ENCODE assay signal across 8 mouse cellular contexts in genomic region chr10:127189116-127189650, GRCm38 (mm10). TPM values are rescaled to one million over a fixed set of nuclear protein-coding genes. Genes with fewer than 3 reads are reported as not detected.
DNase-seq lines count a peak whose midpoint lies in the region; ATAC-seq lines count a peak whose summit lies in the region.

No protein-coding gene starts in this region.

- peaks cover 6% of the 10 kb centered on the region; the same call in 1 of the 2 replicates for H3K9me3 ChIP-seq in erythroblast, embryonic 14.5 days (ENCODE audit: control insufficient read depth, low read length)
- H3K9me3 ChIP-seq in liver, embryonic 13.5 days (replicated peaks): no peaks in the 10 kb centered on the region
- H3K9me3 ChIP-seq in neural tube, embryonic 14.5 days (ENCODE audit: control insufficient read depth, low read length): no peaks in the 10 kb centered on the region

- ATAC-seq in cerebellum, adult (ENCODE audit: insufficient number of reproducible peaks, low FRiP score, low TSS enrichment): no peak
- ATAC-seq in liver, embryonic 13.5 days (ENCODE audit: low read depth): peak; percentile 63
- peak; percentile 10 for ATAC-seq in neural tube, embryonic 14.5 days (ENCODE audit: low read depth)

- H3K9ac ChIP-seq in liver, embryonic 13.5 days: peak overlapping the region; percentile 79
- peak overlapping the region; percentile 69 for H3K9ac ChIP-seq in neural tube, embryonic 14.5 days (replicated peaks; ENCODE audit: low read depth, low read length)

- WGBS in liver, embryonic 13.5 days (ENCODE audit: insufficient replicate concordance): 1% methylated on average over 26 of the region's 26 CpGs
- WGBS in neural tube, embryonic 14.5 days: 1% methylated on average over 26 of the region's 26 CpGs

- DNase-seq in cerebellum, adult 11 months: peak; percentile 55
- peak; percentile 91 for DNase-seq in MN1 (ENCODE audit: low spot score)
- peak; percentile 55 for DNase-seq in heart, postnatal 4 days
- peak; percentile 68 for DNase-seq in liver, embryonic 13.5 days
- DNase-seq in Muller cell, postnatal 12 days (ENCODE audit: inconsistent ontology term): no peak

- H3K36me3 ChIP-seq in erythroblast, embryonic 14.5 days (ENCODE audit: control insufficient read depth): peaks cover 19% of the 10 kb centered on the region
- peaks cover 10% of the 10 kb centered on the region; the same call in 1 of the 2 replicates for H3K36me3 ChIP-seq in liver, embryonic 13.5 days
- peaks cover 11% of the 10 kb centered on the region; the same call in 1 of the 2 replicates for H3K36me3 ChIP-seq in neural tube, embryonic 14.5 days (ENCODE audit: control insufficient read depth, insufficient read depth, low read length)

- peak overlapping the region; percentile 90 for H3K27ac ChIP-seq in liver, embryonic 13.5 days
- H3K27ac ChIP-seq in neural tube, embryonic 14.5 days (ENCODE audit: low read depth, low read length): peak overlapping the region; percentile 60

- H3K4me1 ChIP-seq in erythroblast, embryonic 14.5 days (ENCODE audit: control insufficient read depth): peaks cover 65% of the 10 kb centered on the region
- H3K4me1 ChIP-seq in liver, embryonic 13.5 days (replicated peaks): peaks cover 77% of the 10 kb centered on the region
- peaks cover 27% of the 10 kb centered on the region for H3K4me1 ChIP-seq in neural tube, embryonic 14.5 days (ENCODE audit: control insufficient read depth, insufficient read depth, low read length)

- H3K27me3 ChIP-seq in erythroblast, embryonic 14.5 days (ENCODE audit: control insufficient read depth): no peaks in the 10 kb centered on the region; the same call in 1 of the 2 replicates
- peaks cover 7% of the 10 kb centered on the region for H3K27me3 ChIP-seq in liver, embryonic 13.5 days
- H3K27me3 ChIP-seq in neural tube, embryonic 14.5 days (ENCODE audit: control insufficient read depth, insufficient read depth, low read length): no peaks in the 10 kb centered on the region

- peak overlapping the region; percentile 72 for H3K4me3 ChIP-seq in erythroblast, embryonic 14.5 days (replicated peaks)
- peak overlapping the region; percentile 64 for H3K4me3 ChIP-seq in liver, embryonic 13.5 days (replicated peaks)
- H3K4me3 ChIP-seq in neural tube, embryonic 14.5 days (ENCODE audit: low read depth, low read length): peak overlapping the region; percentile 45

- H3K4me2 ChIP-seq in liver, embryonic 13.5 days: peak overlapping the region; percentile 99
- H3K4me2 ChIP-seq in neural tube, embryonic 14.5 days (ENCODE audit: low read depth, low read length): peak overlapping the region; percentile 85

RNA-seq across cellular contexts. Expression of gene Arhgef25, which starts 0.7 kb away (rescaled TPM):
- 0.47 and 0.52 TPM in 2 replicates for polyA plus RNA-seq in erythroblast, embryonic 14.5 days (2012)
- total RNA-seq in heart, postnatal 4 days (2021): 10 to 100 TPM; 19.9 to 21.0 TPM
- 8.1 and 8.2 TPM in 2 replicates for polyA plus RNA-seq in liver, embryonic 13.5 days (2015; fragmentation: Nextera tagmentation; extraction: Ambion mirVana)
- 24.2 and 31.0 TPM in 2 replicates for polyA plus RNA-seq in neural tube, embryonic 14.5 days (2014; fragmentation: Nextera tagmentation; extraction: Ambion mirVana)

RNA-seq across cellular contexts. Expression of gene Dtx3, which starts 6.3 kb away (rescaled TPM):
- polyA plus RNA-seq in erythroblast, embryonic 14.5 days (2012): 11.1 and 11.5 TPM in 2 replicates
- total RNA-seq in heart, postnatal 4 days (2021): 10 to 100 TPM; 50.0 to 53.8 TPM
- 16.8 and 19.3 TPM in 2 replicates for polyA plus RNA-seq in liver, embryonic 13.5 days (2015; fragmentation: Nextera tagmentation; extraction: Ambion mirVana)
- 224 and 231 TPM in 2 replicates for polyA plus RNA-seq in neural tube, embryonic 14.5 days (2014; fragmentation: Nextera tagmentation; extraction: Ambion mirVana)

RNA-seq across cellular contexts. Expression of gene Slc26a10, which starts 8.7 kb away (rescaled TPM):
- polyA plus RNA-seq in erythroblast, embryonic 14.5 days (2012): not detected in 2 replicates
- 10 to 100 TPM; 25.7 to 31.8 TPM for total RNA-seq in heart, postnatal 4 days (2021)
- 1.8 and 2.1 TPM in 2 replicates for polyA plus RNA-seq in liver, embryonic 13.5 days (2015; fragmentation: Nextera tagmentation; extraction: Ambion mirVana)
- polyA plus RNA-seq in neural tube, embryonic 14.5 days (2014; fragmentation: Nextera tagmentation; extraction: Ambion mirVana): 0.80 and 1.3 TPM in 2 replicates

RNA-seq across cellular contexts. Expression of gene Pip4k2c, which starts 22.2 kb away (rescaled TPM):
- 9.5 and 10.2 TPM in 2 replicates for polyA plus RNA-seq in erythroblast, embryonic 14.5 days (2012)
- total RNA-seq in heart, postnatal 4 days (2021): 10 to 100 TPM; 25.7 to 26.6 TPM
- 39.8 and 45.8 TPM in 2 replicates for polyA plus RNA-seq in liver, embryonic 13.5 days (2015; fragmentation: Nextera tagmentation; extraction: Ambion mirVana)
- 15.5 and 18.1 TPM in 2 replicates for polyA plus RNA-seq in neural tube, embryonic 14.5 days (2014; fragmentation: Nextera tagmentation; extraction: Ambion mirVana)

RNA-seq across cellular contexts. Expression of gene B4galnt1, which starts 24.2 kb away (rescaled TPM):
- polyA plus RNA-seq in erythroblast, embryonic 14.5 days (2012): 0.56 and 1.0 TPM in 2 replicates
- 1 to 10 TPM; 2.2 to 2.7 TPM for total RNA-seq in heart, postnatal 4 days (2021)
- 9.3 and 11.0 TPM in 2 replicates for polyA plus RNA-seq in liver, embryonic 13.5 days (2015; fragmentation: Nextera tagmentation; extraction: Ambion mirVana)
- 79.3 and 93.4 TPM in 2 replicates for polyA plus RNA-seq in neural tube, embryonic 14.5 days (2014; fragmentation: Nextera tagmentation; extraction: Ambion mirVana)

Comparison
In these comparisons a context has a peak if more than half of its experiments do, and no peak if none do; other contexts are left out.
1. RNA of gene Dtx3, which starts 6.3 kb away (polyA plus RNA-seq): 224 to 231 TPM in neural tube, embryonic 14.5 days; 16.8 to 19.3 TPM in liver, embryonic 13.5 days and 11.1 to 11.5 TPM in erythroblast, embryonic 14.5 days; every median in the first group is over 10 times any median in the second.
2. Peak in every context shown above with its lines, with median percentiles within 50 percentile points of each other: H3K4me3 ChIP-seq.